Mouse (Mus musculus) megakaryocyte, embryonic 14.5 days (primary cell): Measurements from ENCODE around the gene Abhd4.

Experiments used
- FLI1 ChIP-seq: IDR thresholded peaks from 2 replicates; pipeline ENCODE4 v1.6.1; 2012; ENCODE audit warnings: low read length, inconsistent platforms, mixed read lengths
- GATA1 ChIP-seq: IDR thresholded peaks from 3 replicates; pipeline ENCODE4 v1.6.1; 2012; ENCODE audit warnings: mixed read lengths, low read length, inconsistent platforms, borderline replicate concordance

GRCm38 (mm10) chr14:54259003-54259721 is 5.2 kb downstream of the Abhd4 start:
- TF ChIP-seq GATA1, result no peak
- no peak for TF ChIP-seq FLI1
